Mouse (Mus musculus) lung, adult 2 months (tissue): ENCODE data around the gene Dnajb6. TPM values are rescaled to one million over a fixed set of nuclear protein-coding genes. Genes with fewer than 3 reads are reported as not detected.

Experiments
- DNase-seq: peaks from one replicate; pipeline ENCODE4 v3.0.0; 2022
- H3K4me1 ChIP-seq: fragments of 200-500 bp; 2 replicates; pipeline ENCODE4 v1.6.1; 2011; ENCODE audit warnings: low read length; ENCODE audit not compliant: control insufficient read depth, insufficient read depth
- H3K4me3 ChIP-seq: fragments of 200-500 bp; replicated peaks from 2 replicates; pipeline ENCODE3; 2011; ENCODE audit warnings: low read depth, mild to moderate bottlenecking, control low read depth, low read length; ENCODE audit errors: extremely low read depth
- CTCF ChIP-seq: fragments of 200-500 bp; IDR thresholded peaks from 2 replicates; pipeline ENCODE4 v1.5.1; 2011; ENCODE audit warnings: mild to moderate bottlenecking, low read length, control low read depth; ENCODE audit not compliant: insufficient read depth
- POLR2A ChIP-seq: fragments of 200-500 bp; IDR thresholded peaks from 2 replicates; pipeline ENCODE4 v1.6.1; 2011; ENCODE audit warnings: low read depth, mild to moderate bottlenecking, control low read depth, low read length, borderline replicate concordance; ENCODE audit errors: extremely low read depth
- WGBS: fragments of 180-500 bp; shearing (Covaris S2); methylation state at CpG from one replicate; pipeline ENCODE4 v1.1.7; 2018; 5-methylcytosine and 5-hydroxymethylcytosine counted together
- polyA plus RNA-seq: library from polyadenylated mRNA; depleted of rRNA; stranded (reverse); fragments of >200 nt; gene quantifications from 2 replicates; pipeline ENCODE4 v1.2.3, GENCODE M21; 2012; rRNA removed

The Dnajb6 gene
- 29.4 and 58.0 TPM in 2 replicates for polyA plus RNA-seq

DNA sequence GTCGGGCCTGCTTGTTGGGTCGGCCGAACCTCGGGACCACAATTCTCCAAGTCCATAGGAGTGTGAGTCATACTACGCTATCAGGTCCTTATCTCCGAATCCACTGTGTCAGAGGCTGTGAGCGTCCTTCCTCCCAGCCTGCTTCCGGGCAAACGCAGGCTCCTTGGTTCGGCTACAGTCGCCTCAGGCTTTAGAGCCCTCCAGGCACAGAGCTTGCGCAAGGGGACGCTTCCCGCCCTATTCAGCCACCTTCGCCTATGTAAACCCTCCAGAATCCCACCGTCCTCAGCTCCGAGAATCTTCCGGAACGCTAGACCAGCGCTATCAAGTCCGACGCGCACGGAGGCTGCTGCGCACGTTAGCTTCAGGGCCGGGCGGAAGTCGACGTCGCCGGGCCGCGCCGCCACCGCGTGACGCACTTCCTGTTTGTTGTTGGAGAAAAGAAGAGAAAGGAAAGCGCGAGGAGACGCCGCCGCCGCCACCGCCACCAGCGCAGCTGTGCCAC is at the start of gene Dnajb6, which contains the start of gene Gm5129:
Dnajb6 (plus strand) TSS at position 132 of the 505 bp plus-strand sequence.
Gm5129 (minus strand) TSS at position 380 of the 505 bp plus-strand sequence.
- peak; percentile 100 for DNase-seq
- Histone ChIP-seq H3K4me3 (peak within 1 kb of the TSS; percentile 95), H3K4me1 (peaks cover 9% of the 10 kb centered on the region)
- TF ChIP-seq POLR2A (peak; percentile 93), CTCF (no peak)
- under 1% methylated on average over 46 of the region's 46 CpGs for WGBS

DNA sequence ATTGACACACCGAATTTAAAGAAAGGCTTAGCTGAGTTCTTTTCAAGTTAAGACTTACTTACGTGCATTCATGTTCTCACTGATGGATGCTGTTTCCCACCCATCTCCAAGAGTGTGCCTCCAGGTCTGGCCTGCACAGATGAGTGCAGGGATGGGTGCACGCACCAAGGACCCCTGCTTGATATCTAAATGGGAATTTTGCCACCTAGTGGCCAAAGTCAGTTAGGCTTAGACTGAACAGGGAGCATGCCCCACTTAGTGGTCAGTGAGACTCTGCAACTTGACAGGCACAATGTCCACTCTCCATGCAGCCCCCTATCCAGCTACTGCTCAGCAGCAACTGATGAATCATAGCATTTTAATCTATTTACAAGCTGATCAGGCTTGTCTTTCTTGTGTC is 47.8 kb upstream of the Dnajb6 start:
- H3K4me3 ChIP-seq: no peak overlapping the region
- peak; percentile 60 for TF ChIP-seq CTCF
- no peak for TF ChIP-seq POLR2A
- 62% methylated on average over 3 of the region's 3 CpGs for WGBS
- DNase-seq: peak; percentile 11
- no peaks in the 10 kb centered on the region for H3K4me1 ChIP-seq

DNA sequence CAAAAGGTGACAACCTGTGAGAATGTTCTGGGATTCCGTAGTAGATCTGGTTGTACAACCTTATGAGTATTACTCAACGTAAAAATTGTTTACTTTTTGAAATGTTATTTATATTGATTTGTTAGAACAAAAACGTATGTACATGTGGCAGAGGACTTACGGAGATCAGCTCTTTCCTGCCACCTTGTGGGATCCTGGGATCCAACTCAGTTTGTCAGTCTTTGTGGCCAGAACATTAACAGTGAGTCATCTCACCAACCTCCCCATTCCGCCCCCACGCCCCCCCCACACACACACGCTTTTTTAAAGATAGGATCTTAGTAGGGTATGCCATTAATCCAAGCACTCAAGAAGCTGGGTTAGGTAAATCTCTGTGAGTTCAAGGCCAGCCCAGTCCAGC is 47.1 kb upstream of the Dnajb6 start:
- Histone ChIP-seq H3K4me3 (no peak overlapping the region), H3K4me1 (no peaks in the 10 kb centered on the region)
- TF ChIP-seq CTCF (no peak), POLR2A (no peak)
- no peak for DNase-seq
- 50% methylated on average over 7 of the region's 7 CpGs for WGBS

DNA sequence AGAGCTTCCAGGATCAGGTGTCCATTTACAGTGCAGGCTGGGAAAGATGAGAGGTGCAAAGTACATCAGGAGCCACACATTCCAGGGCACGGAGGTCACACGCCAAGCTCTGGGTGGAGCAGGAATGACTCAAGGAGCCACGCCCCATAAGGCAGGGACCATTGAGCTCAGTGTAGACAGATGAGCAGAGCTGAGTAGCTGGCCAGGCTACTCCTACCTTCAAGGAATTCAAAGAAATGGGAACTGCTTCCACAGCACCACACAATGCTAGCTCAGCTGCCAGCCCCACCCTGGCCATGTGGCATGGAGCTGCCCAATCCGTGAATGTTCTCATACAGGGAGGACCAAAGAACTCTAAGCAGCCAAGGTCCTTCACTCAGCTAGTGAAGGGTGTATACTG is 37.0 kb upstream of the Dnajb6 start:
- WGBS: 63% methylated on average over 4 of the region's 4 CpGs

DNA sequence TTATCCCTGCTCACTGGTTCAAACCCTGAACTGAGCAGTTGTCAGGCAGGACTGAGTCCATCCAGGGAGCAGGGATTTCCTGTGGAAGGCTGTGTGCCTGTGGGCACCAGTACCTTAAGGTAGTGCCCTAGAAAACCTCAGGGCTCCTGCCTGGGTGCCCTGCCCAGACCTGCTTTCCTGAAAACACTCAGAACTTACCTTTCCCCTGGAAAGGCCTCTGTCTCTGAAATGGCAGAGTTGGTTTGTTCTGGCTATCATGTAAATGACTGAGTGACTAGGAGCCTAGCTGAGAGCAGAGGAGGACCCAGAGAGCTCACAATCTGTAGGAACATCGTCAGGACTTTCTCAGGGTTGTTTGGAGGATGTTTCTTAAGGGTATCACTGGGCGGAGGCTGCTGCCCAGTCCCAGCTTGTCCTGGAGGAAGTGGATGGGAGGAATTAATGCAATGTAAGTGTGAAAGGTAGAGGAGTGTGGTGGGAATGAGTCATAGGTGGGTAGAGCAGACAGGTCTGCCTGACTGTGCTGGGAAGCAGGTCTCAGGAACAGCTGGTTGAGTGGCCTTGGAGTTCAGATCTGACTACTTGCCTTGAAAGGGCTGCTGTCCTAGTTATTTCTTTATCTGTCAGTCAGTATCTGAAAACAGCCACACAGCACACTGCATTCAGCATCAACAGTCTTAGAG is 35.8 kb upstream of the Dnajb6 start:
- TF ChIP-seq POLR2A: no peak
- TF ChIP-seq CTCF: no peak
- 77% methylated on average over 2 of the region's 2 CpGs for WGBS
- DNase-seq: no peak
- Histone ChIP-seq H3K4me3 (no peak overlapping the region), H3K4me1 (no peaks in the 10 kb centered on the region)

More for the DNA sequence above, 37.0 kb upstream of the Dnajb6 start:
- H3K4me1 ChIP-seq: no peaks in the 10 kb centered on the region
- TF ChIP-seq POLR2A: no peak
- no peak for TF ChIP-seq CTCF
- no peak for DNase-seq
- no peak overlapping the region for H3K4me3 ChIP-seq

DNA sequence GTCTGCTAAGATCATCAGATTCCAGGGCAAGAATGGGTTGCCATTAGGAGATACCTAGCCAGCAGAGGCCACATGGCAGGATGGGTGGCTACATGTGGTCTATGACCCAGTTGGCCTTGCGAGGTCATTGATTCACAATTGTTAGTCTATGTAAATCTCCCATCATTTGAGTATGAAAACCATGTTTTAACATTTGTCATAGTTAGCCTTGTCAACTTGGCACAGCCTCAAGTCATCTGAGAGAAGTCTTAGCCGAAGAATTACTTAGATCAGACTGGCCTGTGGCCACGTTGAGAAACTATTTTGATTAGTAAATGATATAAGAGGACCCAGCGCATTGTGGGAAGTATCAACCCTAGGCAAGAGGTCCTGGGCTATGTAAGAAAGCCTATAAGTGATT is 28.2 kb upstream of the Dnajb6 start:
- H3K4me3 ChIP-seq: no peak overlapping the region
- 73% methylated on average over 4 of the region's 4 CpGs for WGBS
- DNase-seq: no peak
- H3K4me1 ChIP-seq: no peaks in the 10 kb centered on the region
- TF ChIP-seq CTCF (no peak), POLR2A (no peak)

DNA sequence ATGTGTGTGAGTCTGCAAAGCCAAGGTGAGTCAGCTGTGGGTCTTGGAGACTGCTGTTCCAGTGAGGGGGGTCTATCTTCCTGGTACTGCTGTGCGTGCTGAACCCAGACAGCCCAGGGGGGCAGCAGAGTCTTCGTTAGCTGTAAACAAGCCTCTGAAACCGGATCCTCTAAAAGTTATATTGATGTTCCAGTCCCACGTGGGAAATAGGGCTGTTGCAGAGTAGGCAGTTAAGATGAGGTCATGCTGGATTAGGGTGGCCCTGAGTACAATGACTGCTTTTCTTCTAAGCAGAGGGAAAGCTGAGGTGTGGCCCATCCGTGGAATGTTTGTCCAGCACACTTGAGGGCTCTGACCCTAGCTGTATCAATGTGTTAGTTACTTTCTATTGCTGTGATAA is 27.2 kb upstream of the Dnajb6 start:
- Histone ChIP-seq H3K4me1 (no peaks in the 10 kb centered on the region), H3K4me3 (no peak overlapping the region)
- TF ChIP-seq CTCF: no peak
- no peak for TF ChIP-seq POLR2A
- 15% methylated on average over 5 of the region's 5 CpGs for whole genome bisulfite sequencing
- no peak for DNase-seq

DNA sequence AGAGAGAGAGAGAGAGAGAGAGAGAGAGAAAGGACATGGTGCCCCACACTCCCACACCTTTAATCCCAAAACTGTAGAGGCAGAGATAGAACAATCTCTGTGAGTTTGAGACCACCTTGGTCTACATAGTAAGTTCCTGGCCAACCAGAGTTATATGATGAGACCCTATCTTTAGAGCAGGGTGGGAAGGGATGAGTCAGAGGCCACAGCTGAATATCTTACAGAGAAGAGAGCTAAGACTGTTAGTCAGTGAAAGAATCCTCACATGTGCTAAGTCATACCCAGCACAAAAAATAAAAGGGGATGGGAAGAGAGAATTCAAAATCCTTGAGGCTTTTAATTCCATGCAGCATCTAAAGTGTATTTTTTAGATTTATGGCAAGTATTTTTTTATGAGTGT is 23.9 kb upstream of the Dnajb6 start:
- TF ChIP-seq POLR2A (no peak), CTCF (no peak)
- no peak overlapping the region for H3K4me3 ChIP-seq
- DNase-seq: no peak
- no peaks in the 10 kb centered on the region for H3K4me1 ChIP-seq

DNA sequence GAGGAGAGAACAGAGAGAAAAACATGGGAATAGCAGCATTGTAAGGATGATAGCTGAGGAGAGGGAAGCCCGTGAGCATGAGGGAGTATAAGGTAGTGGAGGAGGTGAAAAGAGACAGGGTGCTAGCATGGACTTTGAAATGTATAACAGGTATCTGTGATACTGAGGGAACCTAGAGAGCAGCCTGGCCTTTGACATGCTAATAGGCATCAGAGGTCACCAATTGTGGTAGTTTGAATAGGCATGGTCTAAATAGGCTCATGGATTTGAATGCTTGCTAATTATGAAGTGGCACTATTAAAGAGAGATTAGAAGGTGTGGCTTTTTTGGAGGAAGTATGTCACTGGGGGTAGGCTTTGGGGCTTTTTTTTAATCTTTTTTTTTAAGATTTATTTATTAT is 22.6 kb upstream of the Dnajb6 start:
- DNase-seq: no peak
- no peak overlapping the region for H3K4me3 ChIP-seq
- no peak for TF ChIP-seq POLR2A
- no peak for TF ChIP-seq CTCF
- WGBS: 53% methylated on average over 1 of the region's 1 CpGs
- no peaks in the 10 kb centered on the region for H3K4me1 ChIP-seq

DNA sequence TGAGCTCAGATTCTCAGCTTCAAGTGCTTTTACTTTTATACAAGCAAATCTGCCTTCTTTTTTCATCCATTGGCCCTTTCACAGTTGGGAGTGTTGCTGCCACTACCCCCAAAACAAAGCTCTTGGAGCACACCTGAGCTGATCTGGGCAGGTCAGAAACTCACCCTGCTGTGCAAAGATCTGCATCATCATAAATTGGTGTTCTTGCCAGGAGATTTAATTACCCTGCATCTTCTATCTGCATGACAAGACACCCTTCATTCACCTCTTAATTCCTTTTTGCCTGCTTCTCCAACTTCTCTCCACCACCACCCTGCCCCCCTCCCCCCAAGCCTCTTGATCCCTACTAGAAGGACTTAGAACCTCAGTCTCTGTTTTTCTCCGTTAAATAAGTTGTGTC is 14.3 kb upstream of the Dnajb6 start:
- WGBS: 20% methylated on average over 1 of the region's 1 CpGs
- no peak overlapping the region for H3K4me3 ChIP-seq
- TF ChIP-seq CTCF: no peak
- TF ChIP-seq POLR2A: no peak
- H3K4me1 ChIP-seq: no peaks in the 10 kb centered on the region
- DNase-seq: no peak
